Mouse (Mus musculus): Measurements from ENCODE around the gene Camp. TPM values are rescaled to one million over a fixed set of nuclear protein-coding genes. Genes with fewer than 3 reads are reported as not detected.

Camp gene
- 0.53 and 0.94 TPM in 2 replicates for polyA plus RNA-seq (2012; rRNA removed)

- TF ChIP-seq CTCF (IDR thresholded peaks at IDR 0.05; ENCODE audit: borderline replicate concordance, extremely low read depth, insufficient read depth, insufficient read length) (no peak), POLR2A (IDR thresholded peaks at IDR 0.05; ENCODE audit: borderline replicate concordance, extremely low read depth, insufficient read depth, insufficient read length, poor library complexity, severe bottlenecking) (no peak)
- peak; percentile 51 for DNase-seq (ENCODE audit: low read depth)
Measured at GRCm38 (mm10) chr9:109849312-109849758, at the start of gene Camp. TSS of gene Camp (minus strand) at chr9:109849617.

- TF ChIP-seq POLR2A (IDR thresholded peaks at IDR 0.05; ENCODE audit: borderline replicate concordance, extremely low read depth, insufficient read depth, insufficient read length, poor library complexity, severe bottlenecking) (no peak), CTCF (IDR thresholded peaks at IDR 0.05; ENCODE audit: borderline replicate concordance, extremely low read depth, insufficient read depth, insufficient read length) (no peak)
- no peak for DNase-seq (ENCODE audit: low read depth)
Measured at GRCm38 (mm10) chr9:109898027-109898426, 48.6 kb upstream of the Camp start.

GRCm38 (mm10) chr9:109896253-109897150 is 47.1 kb upstream of the Camp start:
- TF ChIP-seq POLR2A (IDR thresholded peaks at IDR 0.05; ENCODE audit: borderline replicate concordance, extremely low read depth, insufficient read depth, insufficient read length, poor library complexity, severe bottlenecking): no peak
- no peak for TF ChIP-seq CTCF (IDR thresholded peaks at IDR 0.05; ENCODE audit: borderline replicate concordance, extremely low read depth, insufficient read depth, insufficient read length)
- no peak for DNase-seq (ENCODE audit: low read depth)

- DNase-seq (ENCODE audit: low read depth): no peak
- TF ChIP-seq POLR2A (IDR thresholded peaks at IDR 0.05; ENCODE audit: borderline replicate concordance, extremely low read depth, insufficient read depth, insufficient read length, poor library complexity, severe bottlenecking): no peak
- TF ChIP-seq CTCF (IDR thresholded peaks at IDR 0.05; ENCODE audit: borderline replicate concordance, extremely low read depth, insufficient read depth, insufficient read length): no peak
Measured at GRCm38 (mm10) chr9:109895593-109895992, 46.2 kb upstream of the Camp start.

GRCm38 (mm10) chr9:109894413-109895090 is 45.1 kb upstream of the Camp start:
- peak; percentile 93 for DNase-seq (ENCODE audit: low read depth)
- TF ChIP-seq CTCF (IDR thresholded peaks at IDR 0.05; ENCODE audit: borderline replicate concordance, extremely low read depth, insufficient read depth, insufficient read length) (peak; percentile 83), POLR2A (IDR thresholded peaks at IDR 0.05; ENCODE audit: borderline replicate concordance, extremely low read depth, insufficient read depth, insufficient read length, poor library complexity, severe bottlenecking) (no peak)

GRCm38 (mm10) chr9:109892651-109893250 is 43.3 kb upstream of the Camp start:
- TF ChIP-seq POLR2A (IDR thresholded peaks at IDR 0.05; ENCODE audit: borderline replicate concordance, extremely low read depth, insufficient read depth, insufficient read length, poor library complexity, severe bottlenecking) (no peak), CTCF (IDR thresholded peaks at IDR 0.05; ENCODE audit: borderline replicate concordance, extremely low read depth, insufficient read depth, insufficient read length) (peak; percentile 77)
- DNase-seq (ENCODE audit: low read depth): peak; percentile 88

- DNase-seq (ENCODE audit: low read depth): no peak
- no peak for TF ChIP-seq POLR2A (IDR thresholded peaks at IDR 0.05; ENCODE audit: borderline replicate concordance, extremely low read depth, insufficient read depth, insufficient read length, poor library complexity, severe bottlenecking)
- TF ChIP-seq CTCF (IDR thresholded peaks at IDR 0.05; ENCODE audit: borderline replicate concordance, extremely low read depth, insufficient read depth, insufficient read length): no peak
Measured at GRCm38 (mm10) chr9:109891501-109891900, 42.1 kb upstream of the Camp start.

GRCm38 (mm10) chr9:109887321-109887720 is 37.9 kb upstream of the Camp start:
- DNase-seq (ENCODE audit: low read depth): no peak
- no peak for TF ChIP-seq POLR2A (IDR thresholded peaks at IDR 0.05; ENCODE audit: borderline replicate concordance, extremely low read depth, insufficient read depth, insufficient read length, poor library complexity, severe bottlenecking)
- no peak for TF ChIP-seq CTCF (IDR thresholded peaks at IDR 0.05; ENCODE audit: borderline replicate concordance, extremely low read depth, insufficient read depth, insufficient read length)

GRCm38 (mm10) chr9:109886259-109886658 is 36.8 kb upstream of the Camp start:
- no peak for DNase-seq (ENCODE audit: low read depth)
- TF ChIP-seq POLR2A (IDR thresholded peaks at IDR 0.05; ENCODE audit: borderline replicate concordance, extremely low read depth, insufficient read depth, insufficient read length, poor library complexity, severe bottlenecking): no peak
- TF ChIP-seq CTCF (IDR thresholded peaks at IDR 0.05; ENCODE audit: borderline replicate concordance, extremely low read depth, insufficient read depth, insufficient read length): no peak

GRCm38 (mm10) chr9:109879305-109879704 is 29.9 kb upstream of the Camp start:
- DNase-seq (ENCODE audit: low read depth): no peak
- TF ChIP-seq POLR2A (IDR thresholded peaks at IDR 0.05; ENCODE audit: borderline replicate concordance, extremely low read depth, insufficient read depth, insufficient read length, poor library complexity, severe bottlenecking) (no peak), CTCF (IDR thresholded peaks at IDR 0.05; ENCODE audit: borderline replicate concordance, extremely low read depth, insufficient read depth, insufficient read length) (no peak)

GRCm38 (mm10) chr9:109877666-109878065 is 28.2 kb upstream of the Camp start:
- no peak; the same call in 1 of the 2 replicates for TF ChIP-seq CTCF (IDR thresholded peaks at IDR 0.05; ENCODE audit: borderline replicate concordance, extremely low read depth, insufficient read depth, insufficient read length)
- TF ChIP-seq POLR2A (IDR thresholded peaks at IDR 0.05; ENCODE audit: borderline replicate concordance, extremely low read depth, insufficient read depth, insufficient read length, poor library complexity, severe bottlenecking): no peak
- DNase-seq (ENCODE audit: low read depth): peak; percentile 22
